Mouse (Mus musculus): Measurements from ENCODE around the gene Cs.
A peak's percentile ranks its signal among the peaks of the same experiment; 100 is the strongest.

The Cs gene

GRCm38 (mm10) chr10:128302785-128303125, 34.8 kb upstream of the Cs start:
- Histone ChIP-seq H3K9me3 (ENCODE audit: low read length) (no peaks in the 10 kb centered on the region), H3K4me1 (replicated peaks; ENCODE audit: low read depth, low read length) (peaks cover 51% of the 10 kb centered on the region), H3K36me3 (ENCODE audit: insufficient read depth, low read length) (peaks cover 25% of the 10 kb centered on the region), H3K27me3 (ENCODE audit: insufficient read depth, low read length) (no peaks in the 10 kb centered on the region), H3K4me3 (replicated peaks; ENCODE audit: low read length) (peak overlapping the region; percentile 91)
- TF ChIP-seq CTCF (conservative IDR thresholded peaks at IDR 0.05; ENCODE audit: low read length) (no peak), POU5F1 (IDR thresholded peaks at IDR 0.05; ENCODE audit: borderline replicate concordance, low read length) (no peak), NANOG (IDR thresholded peaks at IDR 0.05; ENCODE audit: borderline replicate concordance, low read length) (no peak)

- Histone ChIP-seq H3K4me1 (replicated peaks; ENCODE audit: low read depth, low read length) (peaks cover 45% of the 10 kb centered on the region), H3K4me3 (replicated peaks; ENCODE audit: low read length) (peak within 1 kb of the TSS; percentile 91), H3K27me3 (ENCODE audit: insufficient read depth, low read length) (no peaks in the 10 kb centered on the region), H3K36me3 (ENCODE audit: insufficient read depth, low read length) (peaks cover 31% of the 10 kb centered on the region), H3K9me3 (ENCODE audit: low read length) (no peaks in the 10 kb centered on the region)
- TF ChIP-seq NANOG (IDR thresholded peaks at IDR 0.05; ENCODE audit: borderline replicate concordance, low read length) (no peak), POU5F1 (IDR thresholded peaks at IDR 0.05; ENCODE audit: borderline replicate concordance, low read length) (no peak), CTCF (conservative IDR thresholded peaks at IDR 0.05; ENCODE audit: low read length) (no peak)
These were observed 34.2 kb upstream of the Cs start, which contains the start of gene Pan2 for GRCm38 (mm10) chr10:128303126-128304021. Pan2 (plus strand) TSS chr10:128303335.

- H3K9me3 ChIP-seq (ENCODE audit: low read length) = no peaks in the 10 kb centered on the region
- TF ChIP-seq NANOG (IDR thresholded peaks at IDR 0.05; ENCODE audit: borderline replicate concordance, low read length) = no peak
- no peak for TF ChIP-seq POU5F1 (IDR thresholded peaks at IDR 0.05; ENCODE audit: borderline replicate concordance, low read length)
- TF ChIP-seq CTCF (conservative IDR thresholded peaks at IDR 0.05; ENCODE audit: low read length) = no peak
- H3K4me3 ChIP-seq (replicated peaks; ENCODE audit: low read length) = no peak overlapping the region
- H3K4me1 ChIP-seq (replicated peaks; ENCODE audit: low read depth, low read length) = peaks cover 14% of the 10 kb centered on the region
- peaks cover 85% of the 10 kb centered on the region for H3K36me3 ChIP-seq (ENCODE audit: insufficient read depth, low read length)
- H3K27me3 ChIP-seq (ENCODE audit: insufficient read depth, low read length) = no peaks in the 10 kb centered on the region
These were observed 27.9 kb upstream of the Cs start for GRCm38 (mm10) chr10:128309654-128310053.

- H3K27me3 ChIP-seq (ENCODE audit: insufficient read depth, low read length) = no peaks in the 10 kb centered on the region
- H3K4me3 ChIP-seq (replicated peaks; ENCODE audit: low read length) = no peak overlapping the region
- peaks cover 11% of the 10 kb centered on the region for H3K4me1 ChIP-seq (replicated peaks; ENCODE audit: low read depth, low read length)
- peaks cover 88% of the 10 kb centered on the region for H3K36me3 ChIP-seq (ENCODE audit: insufficient read depth, low read length)
- no peaks in the 10 kb centered on the region for H3K9me3 ChIP-seq (ENCODE audit: low read length)
- TF ChIP-seq CTCF (conservative IDR thresholded peaks at IDR 0.05; ENCODE audit: low read length) = no peak
- TF ChIP-seq NANOG (IDR thresholded peaks at IDR 0.05; ENCODE audit: borderline replicate concordance, low read length) = no peak
- TF ChIP-seq POU5F1 (IDR thresholded peaks at IDR 0.05; ENCODE audit: borderline replicate concordance, low read length) = no peak
These were observed 27.4 kb upstream of the Cs start for GRCm38 (mm10) chr10:128310177-128310576.

GRCm38 (mm10) chr10:128310902-128311301, 26.6 kb upstream of the Cs start:
- peaks cover 11% of the 10 kb centered on the region for H3K4me1 ChIP-seq (replicated peaks; ENCODE audit: low read depth, low read length)
- no peaks in the 10 kb centered on the region for H3K9me3 ChIP-seq (ENCODE audit: low read length)
- peaks cover 88% of the 10 kb centered on the region for H3K36me3 ChIP-seq (ENCODE audit: insufficient read depth, low read length)
- no peaks in the 10 kb centered on the region for H3K27me3 ChIP-seq (ENCODE audit: insufficient read depth, low read length)
- TF ChIP-seq POU5F1 (IDR thresholded peaks at IDR 0.05; ENCODE audit: borderline replicate concordance, low read length) = no peak
- TF ChIP-seq NANOG (IDR thresholded peaks at IDR 0.05; ENCODE audit: borderline replicate concordance, low read length) = no peak
- no peak for TF ChIP-seq CTCF (conservative IDR thresholded peaks at IDR 0.05; ENCODE audit: low read length)
- no peak overlapping the region for H3K4me3 ChIP-seq (replicated peaks; ENCODE audit: low read length)

- no peak for TF ChIP-seq NANOG (IDR thresholded peaks at IDR 0.05; ENCODE audit: borderline replicate concordance, low read length)
- no peak for TF ChIP-seq POU5F1 (IDR thresholded peaks at IDR 0.05; ENCODE audit: borderline replicate concordance, low read length)
- TF ChIP-seq CTCF (conservative IDR thresholded peaks at IDR 0.05; ENCODE audit: low read length) = no peak
- Histone ChIP-seq H3K9me3 (ENCODE audit: low read length) (no peaks in the 10 kb centered on the region), H3K27me3 (ENCODE audit: insufficient read depth, low read length) (no peaks in the 10 kb centered on the region), H3K4me1 (replicated peaks; ENCODE audit: low read depth, low read length) (peaks cover 12% of the 10 kb centered on the region), H3K36me3 (ENCODE audit: insufficient read depth, low read length) (peaks cover 94% of the 10 kb centered on the region), H3K4me3 (replicated peaks; ENCODE audit: low read length) (no peak overlapping the region)
These were observed 22.0 kb upstream of the Cs start for GRCm38 (mm10) chr10:128315578-128315977.

- H3K36me3 ChIP-seq (ENCODE audit: insufficient read depth, low read length) = peaks cover 70% of the 10 kb centered on the region
- H3K9me3 ChIP-seq (ENCODE audit: low read length) = no peaks in the 10 kb centered on the region
- H3K4me3 ChIP-seq (replicated peaks; ENCODE audit: low read length) = peak overlapping the region; percentile 95
- peaks cover 42% of the 10 kb centered on the region for H3K4me1 ChIP-seq (replicated peaks; ENCODE audit: low read depth, low read length)
- H3K27me3 ChIP-seq (ENCODE audit: insufficient read depth, low read length) = no peaks in the 10 kb centered on the region
- TF ChIP-seq CTCF (conservative IDR thresholded peaks at IDR 0.05; ENCODE audit: low read length) = no peak
- no peak for TF ChIP-seq POU5F1 (IDR thresholded peaks at IDR 0.05; ENCODE audit: borderline replicate concordance, low read length)
- TF ChIP-seq NANOG (IDR thresholded peaks at IDR 0.05; ENCODE audit: borderline replicate concordance, low read length) = no peak
These were observed 15.9 kb upstream of the Cs start for GRCm38 (mm10) chr10:128321641-128322040.

GRCm38 (mm10) chr10:128322141-128323108, 15.1 kb upstream of the Cs start, which contains the start of gene Cnpy2:
Cnpy2 (plus strand) TSS chr10:128322459.
- Histone ChIP-seq H3K9me3 (ENCODE audit: low read length) (no peaks in the 10 kb centered on the region), H3K36me3 (ENCODE audit: insufficient read depth, low read length) (peaks cover 70% of the 10 kb centered on the region), H3K27me3 (ENCODE audit: insufficient read depth, low read length) (no peaks in the 10 kb centered on the region), H3K4me3 (replicated peaks; ENCODE audit: low read length) (peak within 1 kb of the TSS; percentile 95), H3K4me1 (replicated peaks; ENCODE audit: low read depth, low read length) (peaks cover 44% of the 10 kb centered on the region)
- no peak for TF ChIP-seq POU5F1 (IDR thresholded peaks at IDR 0.05; ENCODE audit: borderline replicate concordance, low read length)
- no peak for TF ChIP-seq NANOG (IDR thresholded peaks at IDR 0.05; ENCODE audit: borderline replicate concordance, low read length)
- no peak for TF ChIP-seq CTCF (conservative IDR thresholded peaks at IDR 0.05; ENCODE audit: low read length)
